Mouse (Mus musculus): ENCODE results near the gene Stim1.
A peak's percentile ranks its signal among the peaks of the same experiment; 100 is the strongest.
"Not testable (repeated sequence)": the region's sequence is repeated elsewhere in the genome, so short reads cannot be mapped to it uniquely, and the experiment has no call there.

Gene Stim1

GRCm38 (mm10) chr7:102441657-102442391, 174.2 kb downstream of the Stim1 start, which contains the start of gene Rrm1:
Gene Rrm1 (plus strand): TSS chr7:102441695.
- peak; percentile 98 for DNase-seq (ENCODE audit: low read depth, low spot score)

DNA sequence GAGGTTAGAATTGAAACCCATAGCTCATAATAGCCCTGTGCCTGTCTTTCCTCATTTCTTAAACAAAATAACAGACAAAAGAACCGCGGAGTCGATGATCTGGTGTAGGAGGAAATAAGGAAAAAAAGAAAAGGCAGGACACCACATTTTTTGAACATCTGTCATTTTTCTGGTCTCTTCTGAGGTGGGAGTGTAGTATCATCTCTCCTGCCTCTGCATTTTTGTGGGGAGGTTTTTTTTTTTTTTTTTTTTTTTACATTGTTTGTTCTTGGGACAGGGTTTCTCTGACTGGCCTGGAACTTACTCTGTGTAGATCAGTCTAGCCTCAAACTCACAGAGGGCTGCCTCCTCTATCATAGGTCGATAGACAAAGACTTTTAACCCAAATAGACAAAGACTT, 174.8 kb downstream of the Stim1 start:
- DNase-seq (ENCODE audit: low read depth, low spot score): no peak

DNA sequence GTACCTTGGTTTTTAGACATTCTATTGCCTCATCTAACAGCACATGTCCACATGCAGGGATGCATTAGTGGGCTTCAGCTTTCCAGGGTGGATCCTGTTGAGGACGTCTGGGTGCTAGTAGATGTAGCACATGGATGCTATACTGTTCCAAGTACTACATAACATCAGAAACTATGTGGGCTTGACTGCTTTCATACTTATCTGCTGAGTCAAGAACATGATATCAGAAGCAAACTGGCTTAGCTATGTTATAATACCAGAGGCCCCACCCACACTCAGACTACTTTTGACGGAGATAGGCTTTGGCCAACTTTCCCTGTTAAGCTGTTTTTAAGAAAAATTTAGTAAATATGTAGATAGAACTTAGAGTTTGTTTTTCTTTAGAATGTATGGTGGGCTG, 176.7 kb downstream of the Stim1 start:
- DNase-seq (ENCODE audit: low read depth, low spot score): no peak

DNA sequence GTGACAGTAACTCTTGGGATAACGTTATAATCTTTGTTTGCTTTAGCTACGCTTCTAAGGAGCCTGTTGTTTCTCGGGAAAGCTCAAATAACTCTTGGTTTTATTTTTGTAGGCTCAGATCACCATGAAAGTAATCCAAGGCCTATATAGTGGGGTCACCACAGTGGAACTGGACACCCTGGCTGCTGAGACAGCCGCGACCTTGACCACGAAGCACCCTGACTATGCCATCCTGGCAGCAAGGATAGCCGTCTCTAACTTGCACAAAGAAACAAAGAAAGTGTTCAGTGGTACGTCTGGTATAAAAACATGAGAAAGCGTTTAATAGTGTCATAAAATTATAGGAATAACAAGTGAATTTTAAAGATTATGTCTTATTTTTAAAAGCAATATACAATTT, 178.8 kb downstream of the Stim1 start:
- no peak for DNase-seq (ENCODE audit: low read depth, low spot score)

DNA sequence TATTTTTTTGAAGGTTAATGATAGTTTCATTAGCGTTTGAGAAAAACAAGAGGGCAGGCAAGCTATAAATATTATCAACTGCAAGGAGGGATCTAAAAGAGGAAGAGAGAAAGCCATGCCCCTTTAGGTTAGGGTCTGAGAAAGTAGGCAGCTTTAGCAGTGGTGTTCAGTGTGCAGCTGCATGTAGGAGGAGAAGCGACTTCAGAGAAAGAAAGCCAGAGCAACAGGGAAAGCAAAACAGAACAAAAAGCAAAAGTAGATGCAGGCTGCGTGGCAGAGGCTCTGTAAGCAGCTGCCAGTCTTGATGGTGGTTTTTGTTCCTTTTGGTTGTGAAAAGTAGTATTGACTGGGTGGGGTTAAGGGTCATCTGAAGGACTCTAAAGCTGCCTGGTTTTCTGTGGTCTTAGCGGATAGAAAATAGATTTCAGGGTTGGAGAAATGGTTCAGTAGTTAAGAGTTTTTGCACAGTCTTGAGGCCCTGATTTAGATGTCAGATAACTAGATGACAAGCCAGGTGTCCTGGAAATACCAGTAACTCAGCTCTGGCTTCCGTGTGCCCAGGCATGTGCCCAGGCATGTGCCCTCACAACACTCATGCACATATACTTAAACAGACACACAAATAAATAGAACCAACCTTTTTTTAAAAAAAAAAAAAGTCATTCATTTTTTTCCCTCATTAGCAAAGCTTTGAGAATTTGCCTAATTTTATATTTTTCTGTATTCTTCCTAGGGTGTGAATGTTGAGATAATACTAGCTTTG, 191.2 kb downstream of the Stim1 start:
- no peak for DNase-seq (ENCODE audit: low read depth, low spot score)

DNA sequence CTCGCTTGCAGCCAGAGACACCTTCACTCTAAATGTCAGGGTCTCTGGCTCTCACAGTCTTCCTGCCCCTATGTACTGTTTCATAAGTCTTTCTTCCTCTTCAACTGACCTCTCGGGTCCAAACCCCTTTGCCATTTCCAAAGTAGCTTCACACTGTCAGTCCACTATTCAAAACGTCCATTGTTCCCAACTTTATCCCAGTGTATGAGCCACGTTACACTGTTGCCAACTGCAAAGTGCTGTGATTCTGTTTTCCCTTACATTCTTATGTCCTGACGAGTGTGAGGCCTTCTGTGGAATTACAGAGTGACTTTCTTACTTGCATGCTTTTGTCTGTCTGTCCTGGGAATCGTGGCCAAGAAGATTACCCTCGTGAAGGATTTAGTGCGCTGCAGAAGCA, 200.0 kb downstream of the Stim1 start:
- no peak for DNase-seq (ENCODE audit: low read depth, low spot score)

- DNase-seq (ENCODE audit: low read depth, low spot score): no peak
Observed at GRCm38 (mm10) chr7:102472675-102473074, 205.1 kb downstream of the Stim1 start.

- DNase-seq (ENCODE audit: low read depth, low spot score): no peak
Observed at GRCm38 (mm10) chr7:102476601-102477000, 209.0 kb downstream of the Stim1 start.

- no peak for DNase-seq (ENCODE audit: low read depth, low spot score)
Observed at GRCm38 (mm10) chr7:102477377-102477776, 209.8 kb downstream of the Stim1 start.

- no peak for DNase-seq (ENCODE audit: low read depth, low spot score)
Observed at GRCm38 (mm10) chr7:102478425-102478824, 210.8 kb downstream of the Stim1 start.

DNA sequence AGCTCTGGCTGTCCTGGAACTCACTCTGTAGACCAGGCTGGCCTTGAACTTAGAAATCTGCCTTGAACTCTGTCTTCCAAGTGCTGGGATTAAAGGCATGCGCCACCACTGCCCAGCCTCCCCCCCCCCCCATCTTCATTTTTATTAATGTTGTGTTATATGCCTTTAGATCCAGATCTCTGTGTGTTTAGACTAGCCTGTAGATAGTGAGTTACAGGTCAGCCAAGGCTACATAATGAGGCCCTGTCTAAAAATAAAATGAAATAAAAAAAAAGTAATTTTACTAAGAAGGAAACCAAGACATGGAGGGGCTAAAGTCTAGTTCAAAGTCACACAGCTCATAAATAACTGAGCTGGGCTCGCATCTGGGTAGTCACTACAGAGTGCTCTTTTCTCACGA, 211.3 kb downstream of the Stim1 start:
- no peak for DNase-seq (ENCODE audit: low read depth, low spot score)

DNA sequence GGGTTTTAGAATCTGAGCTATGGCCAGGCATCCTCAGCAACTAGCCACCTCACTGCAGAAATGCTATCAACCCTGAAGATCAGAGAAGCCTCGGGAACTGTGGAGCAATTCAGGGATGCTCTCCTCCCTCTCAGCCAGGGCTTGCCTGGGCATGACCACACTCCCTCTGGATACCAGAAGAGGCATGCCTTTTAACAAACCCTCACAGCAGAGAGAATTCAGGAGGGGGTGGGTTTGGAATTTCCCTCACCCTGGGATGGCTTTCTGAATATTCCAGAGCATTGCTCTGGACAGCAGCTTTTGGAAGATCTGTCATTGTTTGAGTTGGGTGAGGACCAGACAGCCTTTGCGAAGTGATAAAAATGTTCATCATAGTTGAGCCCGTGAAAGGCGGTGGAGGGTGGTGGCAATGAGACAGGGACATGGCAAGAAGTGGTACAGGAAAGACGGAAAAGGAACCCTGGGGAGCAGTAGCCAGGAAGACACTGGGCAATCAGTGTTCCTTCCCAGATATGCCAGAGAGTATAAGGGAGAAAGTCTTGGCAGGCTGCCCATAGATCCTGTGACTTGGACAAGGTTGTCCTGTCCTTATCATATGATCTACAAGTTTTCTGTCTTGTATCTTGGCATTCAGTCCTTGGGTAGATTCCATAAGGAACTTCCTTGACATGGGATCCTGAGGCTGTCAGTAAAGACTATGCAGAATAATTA, 211.9 kb downstream of the Stim1 start:
- no peak for DNase-seq (ENCODE audit: low read depth, low spot score)

DNA sequence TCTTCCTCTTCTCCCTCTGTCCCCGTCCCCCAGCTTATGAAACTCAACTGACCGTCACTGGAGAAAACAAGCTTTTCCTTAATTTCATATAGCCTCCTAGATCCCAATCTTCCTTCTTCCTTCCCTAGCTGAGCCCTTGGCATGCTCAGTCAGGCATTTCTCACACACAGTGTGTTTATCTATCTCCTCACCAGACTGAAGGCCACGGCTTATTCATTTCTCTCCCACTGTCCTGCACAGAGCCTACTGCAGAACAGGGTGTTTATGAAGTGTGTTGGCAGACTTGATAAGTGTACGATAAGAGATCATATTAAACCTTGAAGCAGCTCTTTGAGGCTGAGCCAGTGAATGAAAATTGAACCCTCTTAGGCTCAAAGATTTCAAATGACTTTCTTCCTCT, 213.2 kb downstream of the Stim1 start:
- DNase-seq (ENCODE audit: low read depth, low spot score): no peak

DNA sequence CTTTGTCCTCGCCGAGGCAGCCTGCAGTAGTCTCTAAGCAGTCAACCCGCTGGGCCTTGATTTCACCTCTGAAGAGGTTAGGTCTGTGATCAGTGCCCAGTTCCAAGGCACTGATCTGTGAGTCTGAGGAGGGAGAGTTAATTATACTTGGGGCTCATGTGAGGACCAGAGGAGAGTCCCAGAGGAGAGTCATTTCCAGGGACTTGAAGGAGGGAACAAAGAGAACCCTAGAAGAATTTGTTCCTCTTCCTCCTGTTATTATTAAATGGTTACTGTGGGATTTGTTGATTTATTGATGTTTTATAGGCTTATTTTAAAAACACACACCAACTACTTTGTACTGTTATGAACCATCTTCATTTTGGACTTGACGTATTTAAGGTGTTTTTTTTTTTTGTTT, 214.0 kb downstream of the Stim1 start, which contains the start of gene Olfr543:
Gene Olfr543 (minus strand): TSS at position 101 of the 400 bp plus-strand sequence.
- no peak for DNase-seq (ENCODE audit: low read depth, low spot score)

GRCm38 (mm10) chr7:102483665-102484064, 216.1 kb downstream of the Stim1 start:
- no peak for DNase-seq (ENCODE audit: low read depth, low spot score)

- DNase-seq (ENCODE audit: low read depth, low spot score): not testable (repeated sequence)
Observed at GRCm38 (mm10) chr7:102484766-102485165, 217.2 kb downstream of the Stim1 start.

- no peak for DNase-seq (ENCODE audit: low read depth, low spot score)
Observed at GRCm38 (mm10) chr7:102486105-102486504, 218.5 kb downstream of the Stim1 start.

All from telencephalon, adult 2 months (tissue).